Mouse (Mus musculus): ENCODE data around the gene Sp9. TPM values are rescaled to one million over a fixed set of nuclear protein-coding genes. Genes with fewer than 3 reads are reported as not detected.

Gene Sp9
- polyA plus RNA-seq, 2 experiments = 1.7 to 2.4 TPM

- no peak overlapping the region for H3K27ac ChIP-seq (replicated peaks; ENCODE audit: low read depth, low read length)
- H3K4me3 ChIP-seq (replicated peaks; ENCODE audit: low read length) = no peak overlapping the region
- H3K36me3 ChIP-seq (ENCODE audit: control insufficient read depth, insufficient read depth, low read length) = no peaks in the 10 kb centered on the region
- no peak overlapping the region for H3K9ac ChIP-seq (ENCODE audit: low read depth, low read length, severe bottlenecking)
- WGBS = 4% methylated on average over 4 of the region's 4 CpGs
- no peak overlapping the region for H3K4me2 ChIP-seq (replicated peaks; ENCODE audit: low read depth, low read length, severe bottlenecking)
- ATAC-seq (ENCODE audit: low FRiP score, low read depth) (no peak), DNase-seq (ENCODE audit: low spot score) (no peak)
- peaks cover 24% of the 10 kb centered on the region for H3K4me1 ChIP-seq (ENCODE audit: control insufficient read depth, insufficient read depth, low read length)
- TF ChIP-seq POLR2A (IDR thresholded peaks at IDR 0.05; ENCODE audit: borderline replicate concordance, extremely low read depth, insufficient read depth, insufficient read length) = no peak
- peaks cover 78% of the 10 kb centered on the region for H3K27me3 ChIP-seq (ENCODE audit: control insufficient read depth, insufficient read depth, low read length)
- no peaks in the 10 kb centered on the region for H3K9me3 ChIP-seq (ENCODE audit: control insufficient read depth, low read length)
Observed at GRCm38 (mm10) chr2:73267818-73268217, 3.9 kb upstream of the Sp9 start.

DNA sequence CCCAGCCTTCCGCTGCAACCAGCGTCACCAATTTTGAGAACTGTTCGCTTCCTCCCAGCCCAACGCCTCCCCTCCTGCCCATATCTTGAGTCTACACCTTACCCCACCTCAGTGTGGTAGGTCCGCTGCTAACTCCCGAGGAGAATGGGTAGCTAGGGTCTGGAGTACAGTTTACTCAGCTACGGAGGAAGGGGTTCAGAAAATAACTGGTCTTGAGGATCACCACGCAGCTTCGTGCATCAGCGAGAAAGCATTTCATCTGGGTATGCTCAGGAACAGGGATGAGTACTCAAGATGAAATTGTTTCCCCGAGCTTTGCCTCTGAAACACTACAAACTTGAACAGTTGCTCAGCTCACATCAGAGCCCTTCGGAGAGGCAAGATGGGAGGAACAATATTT lies 3.4 kb upstream of the Sp9 start:
- TF ChIP-seq POLR2A (IDR thresholded peaks at IDR 0.05; ENCODE audit: borderline replicate concordance, extremely low read depth, insufficient read depth, insufficient read length) = no peak
- no peak for DNase-seq (ENCODE audit: low spot score)
- H3K27me3 ChIP-seq (ENCODE audit: control insufficient read depth, insufficient read depth, low read length) = peaks cover 82% of the 10 kb centered on the region
- 5% methylated on average over 12 of the region's 12 CpGs for WGBS
- ATAC-seq (ENCODE audit: low FRiP score, low read depth) = no peak
- H3K9me3 ChIP-seq (ENCODE audit: control insufficient read depth, low read length) = no peaks in the 10 kb centered on the region
- H3K27ac ChIP-seq (replicated peaks; ENCODE audit: low read depth, low read length) = no peak overlapping the region
- no peak overlapping the region for H3K9ac ChIP-seq (ENCODE audit: low read depth, low read length, severe bottlenecking)
- peaks cover 26% of the 10 kb centered on the region for H3K4me1 ChIP-seq (ENCODE audit: control insufficient read depth, insufficient read depth, low read length)
- no peaks in the 10 kb centered on the region for H3K36me3 ChIP-seq (ENCODE audit: control insufficient read depth, insufficient read depth, low read length)
- H3K4me3 ChIP-seq (replicated peaks; ENCODE audit: low read length) = no peak overlapping the region
- no peak overlapping the region for H3K4me2 ChIP-seq (replicated peaks; ENCODE audit: low read depth, low read length, severe bottlenecking)

GRCm38 (mm10) chr2:73268836-73269395 lies 2.8 kb upstream of the Sp9 start:
- no peaks in the 10 kb centered on the region for H3K9me3 ChIP-seq (ENCODE audit: control insufficient read depth, low read length)
- no peak for TF ChIP-seq POLR2A (IDR thresholded peaks at IDR 0.05; ENCODE audit: borderline replicate concordance, extremely low read depth, insufficient read depth, insufficient read length)
- WGBS = 6% methylated on average over 8 of the region's 8 CpGs
- no peak overlapping the region for H3K27ac ChIP-seq (replicated peaks; ENCODE audit: low read depth, low read length)
- ATAC-seq (ENCODE audit: low FRiP score, low read depth) (no peak), DNase-seq (ENCODE audit: low spot score) (no peak)
- H3K4me3 ChIP-seq (replicated peaks; ENCODE audit: low read length) = no peak overlapping the region
- H3K9ac ChIP-seq (ENCODE audit: low read depth, low read length, severe bottlenecking) = no peak overlapping the region
- no peaks in the 10 kb centered on the region for H3K36me3 ChIP-seq (ENCODE audit: control insufficient read depth, insufficient read depth, low read length)
- no peak overlapping the region for H3K4me2 ChIP-seq (replicated peaks; ENCODE audit: low read depth, low read length, severe bottlenecking)
- H3K4me1 ChIP-seq (ENCODE audit: control insufficient read depth, insufficient read depth, low read length) = peaks cover 32% of the 10 kb centered on the region
- H3K27me3 ChIP-seq (ENCODE audit: control insufficient read depth, insufficient read depth, low read length) = peaks cover 89% of the 10 kb centered on the region

DNA sequence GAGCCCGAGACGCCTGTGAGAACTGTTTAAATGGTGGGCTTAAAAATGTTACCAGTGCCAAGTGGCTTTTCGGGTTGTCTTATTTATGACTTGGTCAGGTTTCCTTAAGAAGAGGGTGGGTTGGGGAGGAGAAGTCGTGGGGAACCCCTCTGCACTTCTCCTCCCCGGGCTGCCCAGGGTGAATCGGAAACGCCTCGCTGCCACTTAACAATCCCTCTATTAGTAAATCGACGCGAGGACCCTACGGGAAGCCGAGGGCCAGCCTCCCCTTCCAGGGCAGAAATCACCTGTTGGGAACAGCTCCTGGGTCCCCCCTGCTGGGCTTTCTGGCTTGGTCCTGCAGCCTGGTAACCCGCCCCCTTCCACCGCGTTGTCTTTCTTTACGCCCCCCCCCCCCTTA lies 2.1 kb upstream of the Sp9 start:
- peaks cover 28% of the 10 kb centered on the region for H3K4me1 ChIP-seq (ENCODE audit: control insufficient read depth, insufficient read depth, low read length)
- DNase-seq (ENCODE audit: low spot score) (no peak), ATAC-seq (ENCODE audit: low FRiP score, low read depth) (no peak)
- H3K4me3 ChIP-seq (replicated peaks; ENCODE audit: low read length) = no peak overlapping the region
- peaks cover 91% of the 10 kb centered on the region for H3K27me3 ChIP-seq (ENCODE audit: control insufficient read depth, insufficient read depth, low read length)
- H3K9me3 ChIP-seq (ENCODE audit: control insufficient read depth, low read length) = no peaks in the 10 kb centered on the region
- under 1% methylated on average over 13 of the region's 17 CpGs for WGBS
- TF ChIP-seq POLR2A (IDR thresholded peaks at IDR 0.05; ENCODE audit: borderline replicate concordance, extremely low read depth, insufficient read depth, insufficient read length) = no peak
- H3K4me2 ChIP-seq (replicated peaks; ENCODE audit: low read depth, low read length, severe bottlenecking) = no peak overlapping the region
- H3K27ac ChIP-seq (replicated peaks; ENCODE audit: low read depth, low read length) = no peak overlapping the region
- no peaks in the 10 kb centered on the region for H3K36me3 ChIP-seq (ENCODE audit: control insufficient read depth, insufficient read depth, low read length)
- no peak overlapping the region for H3K9ac ChIP-seq (ENCODE audit: low read depth, low read length, severe bottlenecking)

DNA sequence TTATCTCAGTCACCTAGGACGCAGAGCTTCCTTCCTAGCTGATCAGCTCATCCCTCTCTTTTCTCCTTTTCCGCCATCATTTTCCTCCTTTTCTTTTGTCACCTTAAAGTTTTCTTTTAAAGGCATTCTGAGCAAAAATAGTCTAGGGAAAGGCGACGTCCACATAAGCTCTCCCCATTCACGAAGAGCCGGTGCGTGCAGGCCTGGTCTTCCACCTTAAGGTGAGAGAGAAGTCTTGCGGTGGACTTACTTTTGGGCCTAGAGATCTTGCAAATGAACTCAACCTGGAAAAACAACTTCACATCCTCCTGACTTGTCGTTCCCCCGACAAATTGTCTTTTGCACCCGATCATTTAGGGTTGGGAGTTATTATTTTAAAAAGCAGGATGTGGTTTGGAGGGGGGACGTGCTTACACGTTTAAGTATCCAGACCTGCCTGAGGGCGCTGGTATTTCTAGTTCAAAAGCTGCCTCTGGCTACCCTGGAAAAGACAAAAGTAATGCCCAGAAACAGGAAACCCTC lies 1.6 kb upstream of the Sp9 start:
- peak overlapping the region; percentile 75; the same call in 1 of the 2 replicates for H3K4me2 ChIP-seq (replicated peaks; ENCODE audit: low read depth, low read length, severe bottlenecking)
- H3K4me3 ChIP-seq (replicated peaks; ENCODE audit: low read length) = 0 out of 2 replicates have a peak overlapping the region, but pooled peaks have one; percentile 47
- WGBS = 5% methylated on average over 14 of the region's 14 CpGs
- H3K4me1 ChIP-seq (ENCODE audit: control insufficient read depth, insufficient read depth, low read length) = peaks cover 27% of the 10 kb centered on the region
- no peak overlapping the region for H3K27ac ChIP-seq (replicated peaks; ENCODE audit: low read depth, low read length)
- H3K9me3 ChIP-seq (ENCODE audit: control insufficient read depth, low read length) = no peaks in the 10 kb centered on the region
- H3K36me3 ChIP-seq (ENCODE audit: control insufficient read depth, insufficient read depth, low read length) = no peaks in the 10 kb centered on the region
- ATAC-seq (ENCODE audit: low FRiP score, low read depth) (no peak), DNase-seq (ENCODE audit: low spot score) (no peak)
- H3K9ac ChIP-seq (ENCODE audit: low read depth, low read length, severe bottlenecking) = no peak overlapping the region
- no peak for TF ChIP-seq POLR2A (IDR thresholded peaks at IDR 0.05; ENCODE audit: borderline replicate concordance, extremely low read depth, insufficient read depth, insufficient read length)
- peaks cover 90% of the 10 kb centered on the region for H3K27me3 ChIP-seq (ENCODE audit: control insufficient read depth, insufficient read depth, low read length)

Data from limb, embryonic 14.5 days (tissue).